ENCODE assay signal across 18 mouse cellular contexts in the genomic region with DNA sequence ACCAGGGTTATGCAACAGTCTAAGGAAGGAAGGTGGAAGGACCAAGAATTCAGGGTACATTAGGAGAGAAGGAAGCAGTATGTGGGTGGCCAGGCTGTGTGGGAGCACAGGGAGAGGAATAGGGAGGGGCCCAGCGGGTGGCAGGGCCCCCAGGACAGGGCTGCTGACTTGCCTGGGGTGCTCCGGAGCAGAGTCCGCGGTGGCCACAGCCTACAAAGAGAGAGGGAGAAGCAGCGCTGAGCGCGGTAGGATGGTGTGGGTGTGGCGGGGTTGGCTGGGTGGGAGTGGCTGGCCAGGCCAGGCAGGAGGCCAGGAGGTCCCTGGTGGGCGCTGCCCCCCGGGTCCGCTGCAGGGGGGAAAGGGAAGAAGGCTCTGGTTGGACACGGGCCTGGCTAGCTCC. TPM values are rescaled to one million over a fixed set of nuclear protein-coding genes. Genes with fewer than 3 reads are reported as not detected.
A peak's percentile ranks its signal among the peaks of the same experiment; 100 is the strongest.
DNase-seq lines count a peak whose midpoint lies in the region; ATAC-seq and TF ChIP-seq lines count a peak whose summit lies in the region.
"Had no signal": no experiment of that assay in that cellular context is flagged by ENCODE, and none has a peak within 500 bp of the region (broad histone marks: within the 10 kb centered on the region; RNA-seq: fewer than 3 reads in every experiment).

No protein-coding gene starts in this region.

- peaks cover 45% of the 10 kb centered on the region for H3K27me3 ChIP-seq in heart, embryonic 13.5 days (replicated peaks)
- no peaks in the 10 kb centered on the region for H3K27me3 ChIP-seq in heart, adult 2 months (ENCODE audit: control insufficient read depth, insufficient read depth, low read length)
- no peaks in the 10 kb centered on the region for H3K27me3 ChIP-seq in liver, adult 2 months (ENCODE audit: control insufficient read depth, insufficient read depth, low read length)
- no peaks in the 10 kb centered on the region for H3K27me3 ChIP-seq in liver, postnatal 0 days (ENCODE audit: insufficient read depth, low read length)
- H3K27me3 ChIP-seq in embryonic facial prominence, embryonic 10.5 days (replicated peaks; ENCODE audit: low read depth, poor library complexity, severe bottlenecking): peaks cover 20% of the 10 kb centered on the region
- peaks cover 10% of the 10 kb centered on the region for H3K27me3 ChIP-seq in small intestine, adult 2 months (ENCODE audit: control insufficient read depth, insufficient read depth, low read length)
- H3K27me3 ChIP-seq: limb, embryonic 15.5 days; lung, embryonic 15.5 days had no signal

- H3K79me2 ChIP-seq in heart, adult 2 months (replicated peaks; ENCODE audit: control insufficient read depth, insufficient read depth, low read length): no peaks in the 10 kb centered on the region
- H3K79me2 ChIP-seq in liver, adult 2 months (ENCODE audit: control insufficient read depth, insufficient read depth, low read length): no peaks in the 10 kb centered on the region

- no peak for TF ChIP-seq CTCF in heart, adult 2 months (IDR thresholded peaks at IDR 0.05)
- no peak for TF ChIP-seq CTCF in liver, adult 2 months (IDR thresholded peaks at IDR 0.05; ENCODE audit: low read depth, low read length)
- TF ChIP-seq CTCF in liver, postnatal 0 days (IDR thresholded peaks at IDR 0.05; ENCODE audit: low read depth): no peak
- TF ChIP-seq CTCF in small intestine, adult 2 months (IDR thresholded peaks at IDR 0.05; ENCODE audit: extremely low read depth, insufficient read length, insufficient replicate concordance, low read depth, low read length): no peak

- H3K36me3 ChIP-seq in heart, embryonic 13.5 days: no peaks in the 10 kb centered on the region
- no peaks in the 10 kb centered on the region for H3K36me3 ChIP-seq in heart, adult 2 months (ENCODE audit: control insufficient read depth, insufficient read depth, low read length)
- H3K36me3 ChIP-seq in liver, adult 2 months (ENCODE audit: control insufficient read depth, insufficient read depth, low read length): no peaks in the 10 kb centered on the region
- H3K36me3 ChIP-seq in liver, postnatal 0 days (replicated peaks; ENCODE audit: insufficient read depth, low read length): no peaks in the 10 kb centered on the region
- H3K36me3 ChIP-seq in embryonic facial prominence, embryonic 10.5 days (replicated peaks): peaks cover 45% of the 10 kb centered on the region
- H3K36me3 ChIP-seq in small intestine, adult 2 months (ENCODE audit: control insufficient read depth, insufficient read depth, low read length): no peaks in the 10 kb centered on the region
- H3K36me3 ChIP-seq: lung, embryonic 15.5 days had no signal

- intact Hi-C loops in heart, adult 2 months (cut with DNase I): no loop called here

- no peak overlapping the region for H3K27ac ChIP-seq in heart, embryonic 13.5 days (replicated peaks)
- H3K27ac ChIP-seq in heart, adult 2 months: no peak overlapping the region
- no peak overlapping the region for H3K27ac ChIP-seq in liver, adult 2 months (replicated peaks; ENCODE audit: insufficient read depth, low read depth, low read length)
- H3K27ac ChIP-seq in liver, postnatal 0 days (ENCODE audit: low read depth): no peak overlapping the region
- 0 out of 2 replicates have a peak overlapping the region, but pooled peaks have one; percentile 10 for H3K27ac ChIP-seq in embryonic facial prominence, embryonic 10.5 days (replicated peaks)
- no peak overlapping the region for H3K27ac ChIP-seq in small intestine, adult 2 months (ENCODE audit: insufficient read depth, low read depth, low read length)
- H3K27ac ChIP-seq: limb, embryonic 15.5 days had no signal

- H3K9me3 ChIP-seq in heart, embryonic 13.5 days: no peaks in the 10 kb centered on the region
- no peaks in the 10 kb centered on the region for H3K9me3 ChIP-seq in liver, postnatal 0 days (ENCODE audit: low read length)
- H3K9me3 ChIP-seq in embryonic facial prominence, embryonic 10.5 days: no peaks in the 10 kb centered on the region
- H3K9me3 ChIP-seq: limb, embryonic 15.5 days; lung, embryonic 15.5 days; midbrain, embryonic 10.5 days had no signal

- H3K9ac ChIP-seq in heart, embryonic 13.5 days: 0 out of 2 replicates have a peak overlapping the region, but pooled peaks have one; percentile 24
- no peak overlapping the region for H3K9ac ChIP-seq in heart, adult 2 months (ENCODE audit: low read depth, low read length)
- no peak overlapping the region for H3K9ac ChIP-seq in liver, adult 2 months (ENCODE audit: low read depth, low read length)
- no peak overlapping the region for H3K9ac ChIP-seq in liver, postnatal 0 days (replicated peaks)
- H3K9ac ChIP-seq: limb, embryonic 15.5 days; lung, embryonic 15.5 days had no signal

- DNase-seq in heart, adult 2 months: no peak
- no peak for DNase-seq in liver, adult 2 months (ENCODE audit: extremely low read depth, low read depth, low spot score)
- no peak for DNase-seq in liver, postnatal 0 days
- no peak for DNase-seq in embryonic facial prominence, embryonic 10.5 days (ENCODE audit: low spot score)
- no peak for DNase-seq in thymus, postnatal 4 days
- DNase-seq in spleen, adult 18-20 months: no peak
- DNase-seq: adrenal gland, postnatal 10 days; cerebellum, adult 11-12 months; cerebellum, postnatal 25 days; gastrocnemius, postnatal 10 days; heart, postnatal 14 days; right cerebral cortex, adult 18-20 months had no signal

- peaks cover 10% of the 10 kb centered on the region for H3K4me1 ChIP-seq in heart, embryonic 13.5 days
- H3K4me1 ChIP-seq in heart, adult 2 months (ENCODE audit: control insufficient read depth, insufficient read depth, low read length): no peaks in the 10 kb centered on the region
- H3K4me1 ChIP-seq in liver, adult 2 months (ENCODE audit: control insufficient read depth, insufficient read depth, low read length): peaks cover 6% of the 10 kb centered on the region; the same call in 1 of the 2 replicates
- H3K4me1 ChIP-seq in liver, postnatal 0 days (ENCODE audit: insufficient read depth): peaks cover 7% of the 10 kb centered on the region
- H3K4me1 ChIP-seq in embryonic facial prominence, embryonic 10.5 days: peaks cover 10% of the 10 kb centered on the region
- H3K4me1 ChIP-seq in small intestine, adult 2 months (ENCODE audit: control insufficient read depth, insufficient read depth, insufficient read length, low read length): peaks cover 25% of the 10 kb centered on the region

- TF ChIP-seq POLR2A in heart, adult 2 months (IDR thresholded peaks at IDR 0.05; ENCODE audit: insufficient read depth, low read depth, low read length): no peak
- TF ChIP-seq POLR2A in liver, adult 2 months (IDR thresholded peaks at IDR 0.05; ENCODE audit: extremely low read depth, insufficient read depth, low read length): no peak
- no peak for TF ChIP-seq POLR2A in small intestine, adult 2 months (IDR thresholded peaks at IDR 0.05; ENCODE audit: low read depth, low read length)

- WGBS in heart, embryonic 13.5 days: 45% methylated on average over 11 of the region's 12 CpGs
- 54% methylated on average over 12 of the region's 12 CpGs for WGBS in heart, adult 2 months
- WGBS in liver, adult 2 months: 52% methylated on average over 12 of the region's 12 CpGs
- 51% methylated on average over 10 of the region's 12 CpGs for WGBS in liver, postnatal 0 days (ENCODE audit: insufficient replicate concordance)
- WGBS in embryonic facial prominence, embryonic 10.5 days: 80% methylated on average over 12 of the region's 12 CpGs
- 24% methylated on average over 11 of the region's 12 CpGs for WGBS in small intestine, adult 2 months

- no peak for TF ChIP-seq EP300 in heart, adult 2 months (IDR thresholded peaks at IDR 0.05; ENCODE audit: insufficient read depth, low read depth, low read length)
- no peak for TF ChIP-seq EP300 in liver, postnatal 0 days (IDR thresholded peaks at IDR 0.05; ENCODE audit: low read depth)

- ATAC-seq in heart, embryonic 13.5 days (ENCODE audit: extremely low read depth, insufficient number of reproducible peaks, low FRiP score, low TSS enrichment): no peak
- no peak for ATAC-seq in liver, postnatal 0 days
- ATAC-seq: hindbrain, embryonic 16.5 days had no signal

- H3K4me2 ChIP-seq in heart, embryonic 13.5 days: no peak overlapping the region
- no peak overlapping the region for H3K4me2 ChIP-seq in liver, postnatal 0 days (ENCODE audit: low read depth, low read length)
- H3K4me2 ChIP-seq: limb, embryonic 15.5 days; lung, embryonic 15.5 days had no signal

- no peak overlapping the region for H3K4me3 ChIP-seq in heart, embryonic 13.5 days
- H3K4me3 ChIP-seq in heart, adult 2 months: no peak overlapping the region
- H3K4me3 ChIP-seq in liver, adult 2 months (ENCODE audit: insufficient read depth, low read depth, low read length): peak overlapping the region; percentile 6; the same call in 1 of the 2 replicates
- no peak overlapping the region for H3K4me3 ChIP-seq in liver, postnatal 0 days (ENCODE audit: low read depth, low read length)
- H3K4me3 ChIP-seq in embryonic facial prominence, embryonic 10.5 days: no peak overlapping the region
- H3K4me3 ChIP-seq in small intestine, adult 2 months (ENCODE audit: low read depth, low read length): peak overlapping the region; percentile 44
- H3K4me3 ChIP-seq: limb, embryonic 15.5 days; lung, embryonic 15.5 days; midbrain, embryonic 10.5 days had no signal

RNA-seq across cellular contexts. Expression of a gene that starts 7.3 kb away (rescaled TPM):
- 216 and 229 TPM in 2 replicates for polyA plus RNA-seq in heart, embryonic 13.5 days (2015; fragmentation: Nextera tagmentation; extraction: Ambion mirVana)
- total RNA-seq in heart, adult 2 months (2021): 10 to 100 TPM; 80.7 to 95.7 TPM
- polyA plus RNA-seq in heart, adult 2 months (2012; rRNA removed): 84.3 and 116 TPM in 2 replicates
- 45.1 and 60.3 TPM in 2 replicates for total RNA-seq in liver, adult 2 months (2014; rRNA removed)
- 157 and 197 TPM in 2 replicates for polyA plus RNA-seq in liver, adult 2 months (2012; rRNA removed)
- polyA plus RNA-seq in liver, postnatal 0 days (2015; fragmentation: Nextera tagmentation; extraction: Ambion mirVana): 141 TPM in 2 replicates
- 244 and 262 TPM in 2 replicates for polyA plus RNA-seq in embryonic facial prominence, embryonic 10.5 days (2016; fragmentation: Nextera tagmentation; extraction: Ambion mirVana)
- polyA plus RNA-seq in small intestine, adult 2 months (2012; rRNA removed): 120 and 182 TPM in 2 replicates

RNA-seq across cellular contexts. Expression of a gene that starts 7.6 kb away (rescaled TPM):
- 0.70 and 0.76 TPM in 2 replicates for polyA plus RNA-seq in heart, embryonic 13.5 days (2015; fragmentation: Nextera tagmentation; extraction: Ambion mirVana)
- under 1 TPM; 0.39 to 0.96 TPM for total RNA-seq in heart, adult 2 months (2021)
- 1.4 and 1.9 TPM in 2 replicates for polyA plus RNA-seq in heart, adult 2 months (2012; rRNA removed)
- total RNA-seq in liver, adult 2 months (2014; rRNA removed): 0.07 and 0.18 TPM in 2 replicates
- polyA plus RNA-seq in liver, adult 2 months (2012; rRNA removed): 0.16 and 0.25 TPM in 2 replicates
- polyA plus RNA-seq in liver, postnatal 0 days (2015; fragmentation: Nextera tagmentation; extraction: Ambion mirVana): 0.06 and 0.21 TPM in 2 replicates
- polyA plus RNA-seq in embryonic facial prominence, embryonic 10.5 days (2016; fragmentation: Nextera tagmentation; extraction: Ambion mirVana): 4.0 and 4.7 TPM in 2 replicates
- polyA plus RNA-seq in small intestine, adult 2 months (2012; rRNA removed): 4.3 and 8.7 TPM in 2 replicates

RNA-seq across cellular contexts. Expression of a gene that starts 9.6 kb away (rescaled TPM):
- 0.59 and 1.1 TPM in 2 replicates for polyA plus RNA-seq in heart, embryonic 13.5 days (2015; fragmentation: Nextera tagmentation; extraction: Ambion mirVana)
- total RNA-seq in heart, adult 2 months (2021): under 1 TPM; 0.39 to 0.47 TPM
- polyA plus RNA-seq in heart, adult 2 months (2012; rRNA removed): 0.67 and 6.2 TPM in 2 replicates
- total RNA-seq in liver, adult 2 months (2014; rRNA removed): 0.60 and 1.7 TPM in 2 replicates
- 1.3 and 1.7 TPM in 2 replicates for polyA plus RNA-seq in liver, adult 2 months (2012; rRNA removed)
- polyA plus RNA-seq in liver, postnatal 0 days (2015; fragmentation: Nextera tagmentation; extraction: Ambion mirVana): 0.40 and 0.56 TPM in 2 replicates
- polyA plus RNA-seq in embryonic facial prominence, embryonic 10.5 days (2016; fragmentation: Nextera tagmentation; extraction: Ambion mirVana): 0.15 and 0.81 TPM in 2 replicates
- polyA plus RNA-seq in small intestine, adult 2 months (2012; rRNA removed): 0.76 and 139 TPM in 2 replicates

RNA-seq across cellular contexts. Expression of a gene that starts 11.6 kb away (rescaled TPM):
- polyA plus RNA-seq in heart, embryonic 13.5 days (2015; fragmentation: Nextera tagmentation; extraction: Ambion mirVana): 125 and 126 TPM in 2 replicates
- 10 to 100 TPM; 59.8 to 61.8 TPM for total RNA-seq in heart, adult 2 months (2021)
- 96.2 and 111 TPM in 2 replicates for polyA plus RNA-seq in heart, adult 2 months (2012; rRNA removed)
- 105 and 122 TPM in 2 replicates for total RNA-seq in liver, adult 2 months (2014; rRNA removed)
- 167 and 187 TPM in 2 replicates for polyA plus RNA-seq in liver, adult 2 months (2012; rRNA removed)
- 105 and 111 TPM in 2 replicates for polyA plus RNA-seq in liver, postnatal 0 days (2015; fragmentation: Nextera tagmentation; extraction: Ambion mirVana)
- polyA plus RNA-seq in embryonic facial prominence, embryonic 10.5 days (2016; fragmentation: Nextera tagmentation; extraction: Ambion mirVana): 248 and 258 TPM in 2 replicates
- 92.5 and 181 TPM in 2 replicates for polyA plus RNA-seq in small intestine, adult 2 months (2012; rRNA removed)

RNA-seq across cellular contexts. Expression of a gene that starts 20.7 kb away (rescaled TPM):
- 77.5 and 85.1 TPM in 2 replicates for polyA plus RNA-seq in heart, embryonic 13.5 days (2015; fragmentation: Nextera tagmentation; extraction: Ambion mirVana)
- total RNA-seq in heart, adult 2 months (2021): 10 to 100 TPM; 54.3 to 58.2 TPM
- 140 and 160 TPM in 2 replicates for polyA plus RNA-seq in heart, adult 2 months (2012; rRNA removed)
- 102 and 131 TPM in 2 replicates for total RNA-seq in liver, adult 2 months (2014; rRNA removed)
- 243 and 245 TPM in 2 replicates for polyA plus RNA-seq in liver, adult 2 months (2012; rRNA removed)
- 63.2 and 73.2 TPM in 2 replicates for polyA plus RNA-seq in liver, postnatal 0 days (2015; fragmentation: Nextera tagmentation; extraction: Ambion mirVana)
- polyA plus RNA-seq in embryonic facial prominence, embryonic 10.5 days (2016; fragmentation: Nextera tagmentation; extraction: Ambion mirVana): 74.1 and 84.1 TPM in 2 replicates
- 357 and 440 TPM in 2 replicates for polyA plus RNA-seq in small intestine, adult 2 months (2012; rRNA removed)

Comparison
In these comparisons a context has a peak if more than half of its experiments do, and no peak if none do; other contexts are left out.
1. H3K4me3 ChIP-seq: peak in liver, adult 2 months (single experiment) and small intestine, adult 2 months (single experiment); none in heart, embryonic 13.5 days (single experiment), heart, adult 2 months (single experiment), liver, postnatal 0 days (single experiment) and embryonic facial prominence, embryonic 10.5 days (single experiment).